Mouse (Mus musculus) heart, postnatal 0 days (tissue): Measurements from ENCODE around the gene Dguok. TPM values are rescaled to one million over a fixed set of nuclear protein-coding genes. Genes with fewer than 3 reads are reported as not detected.

ENCODE experiments used
- ATAC-seq: fragments of 200-750 bp; cut with Nextera tagmentation; 2 replicates; pipeline ENCODE4 v1.8.0; 2017; ENCODE audit warnings: low read depth, moderate number of reproducible peaks, moderate library complexity; ENCODE audit not compliant: insufficient read depth
- DNase-seq: peaks from one replicate; pipeline ENCODE4 v3.0.0-alpha.2; 2016; ENCODE audit warnings: low spot score
- H3K27ac ChIP-seq: fragments of 300-500 bp; sonication (generic); 2 replicates; pipeline ENCODE4 v1.5.1; 2014; ENCODE audit warnings: low read depth, mild to moderate bottlenecking
- H3K27me3 ChIP-seq: fragments of 300-500 bp; sonication (generic); 2 replicates; pipeline ENCODE4 v1.6.1; 2014; ENCODE audit warnings: low read length, mixed read lengths; ENCODE audit not compliant: control insufficient read depth, insufficient read depth
- H3K36me3 ChIP-seq: fragments of 300-500 bp; sonication (generic); replicated peaks from 2 replicates; pipeline ENCODE4 v1.6.1; 2014; ENCODE audit warnings: low read length, mixed read lengths; ENCODE audit not compliant: control insufficient read depth, insufficient read depth
- H3K4me1 ChIP-seq: fragments of 300-500 bp; sonication (generic); 2 replicates; pipeline ENCODE4 v1.6.1; 2014; ENCODE audit warnings: antibody characterized with exemption; ENCODE audit not compliant: control insufficient read depth, insufficient read depth
- H3K4me2 ChIP-seq: fragments of 300-500 bp; sonication (generic); 2 replicates; pipeline ENCODE4 v1.6.1; 2014; ENCODE audit warnings: low read depth, mild to moderate bottlenecking, low read length, moderate library complexity
- H3K4me3 ChIP-seq: fragments of 300-500 bp; sonication (generic); 2 replicates; pipeline ENCODE4 v1.5.1; 2014; ENCODE audit warnings: low read depth, low read length
- H3K9ac ChIP-seq: fragments of 300-500 bp; sonication (generic); replicated peaks from 2 replicates; pipeline ENCODE4 v1.6.1; 2014; ENCODE audit warnings: low read depth, low read length, mixed read lengths
- H3K9me3 ChIP-seq: fragments of 300-500 bp; sonication (generic); replicated peaks from 2 replicates; pipeline ENCODE4 v1.6.1; 2016; ENCODE audit warnings: low read length; ENCODE audit not compliant: control insufficient read depth
- CTCF ChIP-seq: IDR thresholded peaks from 2 replicates; pipeline ENCODE4 v1.5.1; 2016; ENCODE audit warnings: antibody characterized with exemption, control low read depth, low read depth
- EP300 ChIP-seq: IDR thresholded peaks from 2 replicates; pipeline ENCODE4 v1.6.1; 2016; ENCODE audit warnings: antibody characterized with exemption, low read depth
- WGBS: fragments of 180-500 bp; shearing (Covaris S2); extraction: QIAGEN DNeasy Blood & Tissue Kit; methylation state at CpG from one replicate; pipeline ENCODE4 v1.1.7; 2014; 5-methylcytosine and 5-hydroxymethylcytosine counted together
- polyA plus RNA-seq: library from polyadenylated mRNA; unstranded; fragments of >200 nt; fragmentation: Nextera tagmentation; extraction: Ambion mirVana; gene quantifications from 2 replicates; pipeline ENCODE4 v1.2.1, GENCODE M21; 2015
- total RNA-seq: library from RNA; depleted of rRNA; stranded (reverse); fragments of >200 nt; gene quantifications from 2 replicates; pipeline ENCODE4 v1.2.3, GENCODE M21; 2014; ENCODE audit warnings: low replicate concordance

Dguok gene
- total and polyA plus RNA-seq, 2 experiments from 2014 or later = 25.2 to 51.7 TPM

DNA sequence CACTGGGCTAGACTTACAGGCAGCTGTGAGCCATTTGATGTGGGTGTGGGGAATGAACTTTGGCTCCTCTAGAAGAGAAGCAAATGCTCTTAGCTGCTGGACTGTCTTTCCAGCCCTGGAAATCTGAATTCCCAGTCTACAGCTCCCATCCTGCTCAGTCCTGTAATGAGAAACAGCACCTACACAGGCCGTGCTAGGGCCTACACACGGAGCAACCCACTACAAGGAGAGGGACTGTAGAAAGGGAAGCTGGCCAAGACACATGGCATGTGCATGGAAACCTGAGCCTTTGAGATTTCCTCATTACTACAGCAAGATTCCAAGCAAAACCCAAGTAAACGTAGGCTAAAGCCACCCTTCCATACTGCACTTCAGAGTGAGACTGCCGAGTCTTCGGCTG lies 18.6 kb downstream of the Dguok start:
- ATAC-seq (no peak), DNase-seq (no peak)
- Histone ChIP-seq H3K4me1 (peaks cover 5% of the 10 kb centered on the region; the same call in 1 of the 2 replicates), H3K27ac (no peak overlapping the region), H3K9ac (no peak overlapping the region), H3K36me3 (peaks cover 53% of the 10 kb centered on the region), H3K27me3 (no peaks in the 10 kb centered on the region), H3K4me3 (no peak overlapping the region), H3K9me3 (no peaks in the 10 kb centered on the region), H3K4me2 (no peak overlapping the region)
- TF ChIP-seq CTCF = no peak
- TF ChIP-seq EP300 = no peak
- WGBS = 84% methylated on average over 5 of the region's 5 CpGs

DNA sequence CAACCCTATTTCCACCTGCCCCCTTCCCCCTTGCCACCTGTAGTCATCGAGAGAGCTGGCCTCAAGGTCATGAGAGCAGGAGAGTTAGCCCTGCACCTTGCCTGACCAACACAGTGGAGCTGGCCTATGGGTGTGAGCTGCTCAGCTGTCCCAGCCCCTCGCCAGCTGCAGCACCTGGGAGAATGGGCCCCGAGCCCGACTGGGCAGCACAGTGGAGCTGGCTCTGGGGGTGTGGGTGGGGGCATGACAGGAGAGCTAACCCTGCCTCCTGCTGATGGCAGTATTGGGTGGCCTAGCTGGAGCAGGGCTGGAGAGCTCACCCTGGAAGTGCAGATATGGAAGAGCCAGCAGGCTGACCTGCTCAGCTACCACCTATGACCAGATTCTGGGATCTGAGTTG lies 19.5 kb downstream of the Dguok start:
- WGBS = 92% methylated on average over 4 of the region's 4 CpGs
- H3K36me3 ChIP-seq = peaks cover 55% of the 10 kb centered on the region

DNA sequence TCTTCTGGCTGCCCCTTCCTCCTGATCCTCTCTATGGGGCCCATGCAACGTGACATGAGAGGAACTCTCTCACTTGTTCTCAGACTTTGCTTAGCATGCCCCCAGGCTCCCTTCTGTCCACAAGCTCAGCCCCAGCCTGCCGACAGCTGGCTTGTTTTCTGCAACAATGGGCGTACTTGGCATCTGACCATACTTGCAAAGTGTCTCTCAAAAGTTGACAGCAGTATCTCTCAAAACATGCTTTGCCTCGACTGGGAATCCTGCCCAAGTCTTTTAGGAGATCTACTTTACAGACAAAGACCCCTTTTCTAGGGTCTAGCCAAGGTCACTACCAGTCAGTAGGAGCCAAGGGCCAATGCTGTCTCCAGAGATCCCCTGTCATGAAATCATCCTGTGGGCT lies 20.9 kb downstream of the Dguok start:
- TF ChIP-seq EP300 (no peak), CTCF (no peak)
- WGBS = 28% methylated on average over 4 of the region's 4 CpGs
- ATAC-seq = peak; percentile 63
- peaks cover 5% of the 10 kb centered on the region; the same call in 1 of the 2 replicates for H3K4me1 ChIP-seq
- peaks cover 68% of the 10 kb centered on the region for H3K36me3 ChIP-seq
- no peaks in the 10 kb centered on the region for H3K9me3 ChIP-seq
- H3K4me2 ChIP-seq = no peak overlapping the region
- H3K4me3 ChIP-seq = no peak overlapping the region
- H3K9ac ChIP-seq = no peak overlapping the region
- peak; percentile 30 for DNase-seq
- H3K27me3 ChIP-seq = no peaks in the 10 kb centered on the region
- H3K27ac ChIP-seq = peak overlapping the region; percentile 25; the same call in 1 of the 2 replicates

More for the DNA sequence above, 19.5 kb downstream of the Dguok start:
- no peak for DNase-seq
- Histone ChIP-seq H3K4me3 (no peak overlapping the region), H3K9ac (no peak overlapping the region), H3K4me2 (no peak overlapping the region), H3K4me1 (peaks cover 5% of the 10 kb centered on the region; the same call in 1 of the 2 replicates), H3K27me3 (no peaks in the 10 kb centered on the region), H3K27ac (no peak overlapping the region), H3K9me3 (no peaks in the 10 kb centered on the region)
- ATAC-seq = no peak
- no peak for TF ChIP-seq CTCF
- TF ChIP-seq EP300 = no peak

DNA sequence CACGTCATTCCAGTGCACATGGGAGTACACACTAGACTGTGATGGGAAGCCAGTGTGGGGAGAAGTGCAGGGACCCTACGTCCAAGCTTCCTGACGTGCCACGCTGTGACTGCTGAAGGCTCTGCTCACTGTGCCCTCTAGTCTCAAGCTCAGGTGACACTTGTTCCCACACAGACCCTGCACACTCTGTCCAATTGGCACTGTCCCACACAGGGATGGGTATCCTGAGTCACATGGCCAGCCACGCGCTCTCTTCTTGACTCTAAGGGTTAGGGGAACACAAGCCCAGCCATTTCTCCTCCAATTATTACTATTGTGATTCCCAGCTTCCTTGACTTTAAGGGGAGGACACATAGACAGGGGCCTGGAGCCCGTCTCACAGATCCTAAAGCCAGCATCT lies 23.0 kb downstream of the Dguok start:
- Histone ChIP-seq H3K27ac (no peak overlapping the region), H3K4me2 (no peak overlapping the region), H3K36me3 (peaks cover 65% of the 10 kb centered on the region), H3K9ac (no peak overlapping the region), H3K4me3 (no peak overlapping the region), H3K27me3 (no peaks in the 10 kb centered on the region), H3K9me3 (no peaks in the 10 kb centered on the region), H3K4me1 (peaks cover 5% of the 10 kb centered on the region; the same call in 1 of the 2 replicates)
- TF ChIP-seq CTCF (no peak), EP300 (no peak)
- 95% methylated on average over 7 of the region's 7 CpGs for WGBS
- DNase-seq = no peak
- no peak for ATAC-seq

DNA sequence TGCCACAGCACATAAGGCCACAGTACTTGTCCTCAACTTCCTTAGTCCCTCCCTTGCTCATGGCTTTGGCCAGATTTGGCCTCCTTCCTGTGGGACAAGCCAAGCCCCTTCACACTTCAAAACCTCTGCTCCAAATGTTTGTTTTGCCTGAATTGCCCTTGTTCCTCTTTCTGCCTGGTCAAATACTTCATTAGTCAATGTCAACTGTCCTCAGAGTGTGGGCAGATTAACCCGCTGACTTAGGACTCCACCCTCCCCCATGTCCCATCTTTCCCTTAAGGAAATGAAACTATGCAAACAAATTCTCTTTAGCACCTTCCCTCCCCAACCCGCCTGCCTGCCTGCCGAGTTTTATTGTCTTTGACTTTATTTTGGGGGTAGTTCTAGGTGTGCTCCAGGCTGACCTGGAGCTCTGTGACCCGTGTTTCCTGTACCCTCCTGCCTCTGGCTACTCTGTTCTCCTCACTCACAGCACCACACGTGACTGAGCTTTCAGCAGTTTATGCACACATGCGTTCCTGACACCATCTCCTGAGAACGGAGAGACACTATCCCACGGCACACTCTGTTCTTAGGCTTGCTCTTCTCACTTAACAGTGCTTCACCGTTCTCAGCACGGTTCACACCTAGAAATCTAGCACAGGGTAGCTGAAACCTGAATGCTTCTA lies 24.2 kb downstream of the Dguok start:
- peaks cover 54% of the 10 kb centered on the region for H3K36me3 ChIP-seq
- TF ChIP-seq CTCF (no peak), EP300 (no peak)
- H3K27me3 ChIP-seq = no peaks in the 10 kb centered on the region

DNA sequence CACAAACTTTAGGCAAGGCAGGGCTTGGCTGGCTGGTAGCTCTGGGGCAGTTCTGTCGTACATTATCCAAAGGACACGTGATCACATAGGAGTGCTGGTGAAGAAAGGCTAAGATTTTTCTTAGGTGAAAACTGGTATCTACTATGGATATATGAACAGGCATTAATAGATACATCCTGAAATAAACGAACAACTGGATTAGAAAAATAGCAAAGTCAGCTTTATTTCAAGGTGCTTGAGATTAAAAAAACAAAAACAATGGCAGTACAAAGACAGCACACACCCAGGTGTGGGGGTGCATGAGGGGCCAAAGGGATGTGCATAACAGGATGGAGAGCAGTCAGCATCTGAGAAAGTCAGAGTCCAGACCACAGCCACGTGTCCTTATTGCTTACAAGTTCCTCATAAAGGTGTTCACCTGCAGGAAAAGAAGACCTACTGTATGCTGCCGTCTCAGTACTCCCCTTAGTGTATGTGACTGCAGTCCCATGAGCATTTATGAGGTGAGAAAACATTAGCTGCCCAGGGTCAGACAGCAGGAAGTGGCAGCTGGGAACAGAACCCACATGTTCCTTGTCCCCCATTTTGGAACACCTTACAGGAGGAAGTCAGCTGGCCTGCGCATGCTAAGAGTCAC lies 26.6 kb downstream of the Dguok start:
- Histone ChIP-seq H3K27me3 (no peaks in the 10 kb centered on the region), H3K9me3 (no peaks in the 10 kb centered on the region), H3K9ac (no peak overlapping the region), H3K27ac (no peak overlapping the region), H3K4me3 (no peak overlapping the region), H3K36me3 (peaks cover 40% of the 10 kb centered on the region), H3K4me2 (no peak overlapping the region), H3K4me1 (no peaks in the 10 kb centered on the region)
- DNase-seq (no peak), ATAC-seq (no peak)
- 83% methylated on average over 6 of the region's 6 CpGs for WGBS
- TF ChIP-seq EP300 (no peak), CTCF (no peak)

More for the DNA sequence above, 24.2 kb downstream of the Dguok start:
- ATAC-seq (no peak), DNase-seq (no peak)
- no peak overlapping the region for H3K9ac ChIP-seq
- H3K4me2 ChIP-seq = no peak overlapping the region
- no peaks in the 10 kb centered on the region for H3K9me3 ChIP-seq
- H3K27ac ChIP-seq = 0 out of 2 replicates have a peak overlapping the region, but pooled peaks have one; percentile 15
- WGBS = 60% methylated on average over 10 of the region's 10 CpGs
- H3K4me1 ChIP-seq = peaks cover 5% of the 10 kb centered on the region; the same call in 1 of the 2 replicates
- H3K4me3 ChIP-seq = no peak overlapping the region
